Mouse (Mus musculus): Measurements from ENCODE around the gene Mecr. TPM values are rescaled to one million over a fixed set of nuclear protein-coding genes. Genes with fewer than 3 reads are reported as not detected.

The Mecr gene
- total and polyA plus RNA-seq, 3 experiments: 92.1 to 137 TPM; not detected in 1

DNA sequence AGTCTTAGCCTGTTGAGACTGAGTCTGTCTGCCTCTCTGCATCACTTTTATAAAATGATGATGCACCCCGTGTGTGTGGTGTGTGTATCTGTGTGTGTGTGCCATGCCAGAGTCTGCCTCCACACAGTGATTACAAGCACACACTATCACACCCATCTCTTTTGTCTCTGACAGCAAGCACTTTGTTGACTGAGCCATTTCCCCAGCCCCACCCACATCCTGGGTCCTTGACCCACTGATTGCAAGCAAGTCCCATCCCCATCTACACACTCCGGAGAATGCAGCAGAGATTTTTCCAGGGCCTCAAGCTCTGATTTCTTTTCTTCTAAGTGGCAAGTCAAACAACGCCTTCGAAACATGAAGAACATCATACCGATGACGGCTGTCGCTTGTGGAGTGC, 29.5 kb upstream of the Mecr start:
- Histone ChIP-seq H3K9ac (ENCODE audit: control insufficient read depth, low read depth, low read length, poor library complexity, severe bottlenecking) (no peak overlapping the region), H3K4me1 (ENCODE audit: control insufficient read depth in 1 of 2, insufficient read depth in 2 of 2, low read length in 2 of 2) (no peaks in the 10 kb centered on the region), H3K27ac (ENCODE audit: control insufficient read depth, low read depth, low read length) (no peak overlapping the region), H3K79me2 (ENCODE audit: control insufficient read depth, insufficient read depth, low read length, poor library complexity) (no peaks in the 10 kb centered on the region), H3K27me3 (ENCODE audit: control insufficient read depth in 1 of 2, insufficient read depth in 2 of 2, low read length in 2 of 2) (no peaks in the 10 kb centered on the region), H3K36me3 (ENCODE audit: control insufficient read depth in 1 of 2, insufficient read depth in 2 of 2, low read length in 2 of 2) (no peaks in the 10 kb centered on the region), H3K4me3 (ENCODE audit: control insufficient read depth in 1 of 2, insufficient read depth in 1 of 2, low read depth in 2 of 2, low read length in 2 of 2) (no peak overlapping the region), H3K9me3 (replicated peaks; ENCODE audit: insufficient read depth, low read length) (no peaks in the 10 kb centered on the region)
- TF ChIP-seq MAFK (IDR thresholded peaks at IDR 0.05; ENCODE audit: borderline replicate concordance, low read depth, low read length) (no peak), CHD2 (IDR thresholded peaks at IDR 0.05; ENCODE audit: low read length) (no peak), ZNF384 (IDR thresholded peaks at IDR 0.05; ENCODE audit: low read depth, low read length) (no peak), E2F4 (IDR thresholded peaks at IDR 0.05; ENCODE audit: borderline replicate concordance, low read depth, low read length) (no peak), TBP (IDR thresholded peaks at IDR 0.05; ENCODE audit: low read depth, low read length) (no peak), RCOR1 (IDR thresholded peaks at IDR 0.05; ENCODE audit: low read depth, low read length) (no peak), SIN3A (IDR thresholded peaks at IDR 0.05; ENCODE audit: low read length) (no peak), CHD1 (IDR thresholded peaks at IDR 0.05; ENCODE audit: low read depth, low read length) (no peak), TCF12 (IDR thresholded peaks at IDR 0.05; ENCODE audit: low read depth, low read length) (no peak)
- no peak for DNase-seq (ENCODE audit: low read depth, low spot score)

DNA sequence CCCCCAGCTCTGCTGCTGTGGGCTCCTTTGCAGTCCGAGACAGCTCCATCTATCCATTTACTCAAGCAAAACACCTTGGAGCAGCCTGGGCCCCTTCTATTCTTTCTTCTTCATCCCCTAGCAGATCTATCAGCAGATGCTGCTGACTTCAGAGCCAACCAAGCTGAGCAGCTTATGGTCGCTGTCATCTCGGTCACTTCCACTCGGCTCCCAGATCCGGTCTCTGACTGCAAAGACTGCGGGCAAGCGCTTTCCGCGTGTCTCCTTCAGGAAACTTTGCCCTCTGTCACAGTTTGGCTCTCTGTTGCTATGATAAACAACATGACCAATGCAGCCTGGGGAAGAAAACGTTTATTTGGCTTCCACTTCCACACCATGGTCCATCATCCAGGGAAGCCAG, 28.4 kb upstream of the Mecr start:
- no peak overlapping the region for H3K9ac ChIP-seq (ENCODE audit: control insufficient read depth, low read depth, low read length, poor library complexity, severe bottlenecking)
- H3K27ac ChIP-seq (ENCODE audit: control insufficient read depth, low read depth, low read length): no peak overlapping the region
- H3K4me3 ChIP-seq (ENCODE audit: control insufficient read depth in 1 of 2, insufficient read depth in 1 of 2, low read depth in 2 of 2, low read length in 2 of 2): no peak overlapping the region
- DNase-seq (ENCODE audit: low read depth, low spot score): no peak
- no peaks in the 10 kb centered on the region for H3K36me3 ChIP-seq (ENCODE audit: control insufficient read depth in 1 of 2, insufficient read depth in 2 of 2, low read length in 2 of 2)
- TF ChIP-seq RAD21 (IDR thresholded peaks at IDR 0.05; ENCODE audit: low read depth, low read length) (no peak), CHD2 (IDR thresholded peaks at IDR 0.05; ENCODE audit: low read length) (no peak), HCFC1 (IDR thresholded peaks at IDR 0.05; ENCODE audit: low read depth, low read length) (no peak), TBP (IDR thresholded peaks at IDR 0.05; ENCODE audit: low read depth, low read length) (no peak), EP300 (IDR thresholded peaks at IDR 0.05; ENCODE audit: low read depth in 1 of 2, low read length in 2 of 2) (no peak), NELFE (IDR thresholded peaks at IDR 0.05; ENCODE audit: low read depth, low read length) (no peak), ZMIZ1 (IDR thresholded peaks at IDR 0.05; ENCODE audit: low read depth, low read length) (no peak), MYC (IDR thresholded peaks at IDR 0.05; ENCODE audit: low read depth, low read length) (no peak), CTCF (IDR thresholded peaks at IDR 0.05 in 2 of 3, conservative IDR thresholded peaks at IDR 0.05 in 1 of 3; ENCODE audit: control insufficient read depth in 1 of 3, insufficient read depth in 1 of 3, low read depth in 2 of 3, low read length in 3 of 3, poor library complexity in 1 of 3, severe bottlenecking in 1 of 3) (no peak), USF2 (IDR thresholded peaks at IDR 0.05; ENCODE audit: borderline replicate concordance in 1 of 2, insufficient read depth in 1 of 2, low read depth in 1 of 2, low read length in 2 of 2) (no peak), KAT2A (conservative IDR thresholded peaks at IDR 0.05; ENCODE audit: low read depth, low read length) (no peak), ETS1 (IDR thresholded peaks at IDR 0.05; ENCODE audit: low read depth, low read length) (no peak), MYB (IDR thresholded peaks at IDR 0.05; ENCODE audit: low read depth, low read length) (no peak), MAZ (IDR thresholded peaks at IDR 0.05; ENCODE audit: low read depth, low read length) (no peak), MAX (IDR thresholded peaks at IDR 0.05; ENCODE audit: low read length) (no peak), MEF2A (IDR thresholded peaks at IDR 0.05; ENCODE audit: extremely low read depth, insufficient replicate concordance, low read depth, low read length, poor library complexity, severe bottlenecking) (no peak), ZC3H11A (IDR thresholded peaks at IDR 0.05; ENCODE audit: low read depth, low read length) (no peak), BHLHE40 (IDR thresholded peaks at IDR 0.05; ENCODE audit: borderline replicate concordance, low read depth, low read length) (no peak), ZNF384 (IDR thresholded peaks at IDR 0.05; ENCODE audit: low read depth, low read length) (no peak), E2F4 (IDR thresholded peaks at IDR 0.05; ENCODE audit: borderline replicate concordance, low read depth, low read length) (no peak)
- no peaks in the 10 kb centered on the region for H3K79me2 ChIP-seq (ENCODE audit: control insufficient read depth, insufficient read depth, low read length, poor library complexity)
- no peaks in the 10 kb centered on the region for H3K4me1 ChIP-seq (ENCODE audit: control insufficient read depth in 1 of 2, insufficient read depth in 2 of 2, low read length in 2 of 2)
- H3K27me3 ChIP-seq (ENCODE audit: control insufficient read depth in 1 of 2, insufficient read depth in 2 of 2, low read length in 2 of 2): no peaks in the 10 kb centered on the region
- no peaks in the 10 kb centered on the region for H3K9me3 ChIP-seq (replicated peaks; ENCODE audit: insufficient read depth, low read length)

All from MEL (cell line).